Mouse (Mus musculus): ENCODE data around the gene Dhx58. TPM values are rescaled to one million over a fixed set of nuclear protein-coding genes. Genes with fewer than 3 reads are reported as not detected.

Dhx58 gene
- polyA plus RNA-seq, 1 experiment from 2014 or later = 3.3 TPM

- H3K9me3 ChIP-seq (ENCODE audit: low read length) = no peaks in the 10 kb centered on the region
- H3K4me2 ChIP-seq (replicated peaks; ENCODE audit: low read depth, low read length) = peak within 1 kb of the TSS; percentile 62
- H3K27ac ChIP-seq (ENCODE audit: low read length) = peak within 1 kb of the TSS; percentile 62
- H3K4me3 ChIP-seq (ENCODE audit: low read depth, low read length) = peak within 1 kb of the TSS; percentile 20
- H3K27me3 ChIP-seq (replicated peaks; ENCODE audit: insufficient read depth, low read length) = no peaks in the 10 kb centered on the region
- peak; percentile 47 for ATAC-seq
- peaks cover 38% of the 10 kb centered on the region for H3K36me3 ChIP-seq (ENCODE audit: insufficient read depth, low read length)
- H3K4me1 ChIP-seq (ENCODE audit: insufficient read depth, low read depth, low read length) = peaks cover 16% of the 10 kb centered on the region; the same call in 1 of the 2 replicates
- no peak within 1 kb of the TSS for H3K9ac ChIP-seq (replicated peaks; ENCODE audit: low read depth)
- DNase-seq (ENCODE audit: low spot score) = peak; percentile 64
- TF ChIP-seq CTCF (IDR thresholded peaks at IDR 0.05) = no peak
- TF ChIP-seq EP300 (IDR thresholded peaks at IDR 0.05) = no peak
- WGBS = 6% methylated on average over 38 of the region's 38 CpGs
Observed at GRCm38 (mm10) chr11:100713735-100714533, 9.9 kb upstream of the Dhx58 start, which contains the start of gene Hspb9. Hspb9 (plus strand) TSS chr11:100713850.

GRCm38 (mm10) chr11:100713174-100713573 lies 9.1 kb upstream of the Dhx58 start:
- 64% methylated on average over 4 of the region's 4 CpGs for WGBS
- TF ChIP-seq CTCF (IDR thresholded peaks at IDR 0.05) (no peak), EP300 (IDR thresholded peaks at IDR 0.05) (no peak)
- Histone ChIP-seq H3K4me1 (ENCODE audit: insufficient read depth, low read depth, low read length) (peaks cover 16% of the 10 kb centered on the region; the same call in 1 of the 2 replicates), H3K4me2 (replicated peaks; ENCODE audit: low read depth, low read length) (peak overlapping the region; percentile 62), H3K9ac (replicated peaks; ENCODE audit: low read depth) (no peak overlapping the region), H3K27me3 (replicated peaks; ENCODE audit: insufficient read depth, low read length) (no peaks in the 10 kb centered on the region), H3K4me3 (ENCODE audit: low read depth, low read length) (no peak overlapping the region; the same call in 1 of the 2 replicates), H3K36me3 (ENCODE audit: insufficient read depth, low read length) (peaks cover 32% of the 10 kb centered on the region), H3K27ac (ENCODE audit: low read length) (peak overlapping the region; percentile 62; the same call in 1 of the 2 replicates), H3K9me3 (ENCODE audit: low read length) (no peaks in the 10 kb centered on the region)
- DNase-seq (ENCODE audit: low spot score) (no peak), ATAC-seq (no peak)

- H3K9ac ChIP-seq (replicated peaks; ENCODE audit: low read depth) = peak within 1 kb of the TSS; percentile 64
- peaks cover 16% of the 10 kb centered on the region; the same call in 1 of the 2 replicates for H3K4me1 ChIP-seq (ENCODE audit: insufficient read depth, low read depth, low read length)
- H3K27me3 ChIP-seq (replicated peaks; ENCODE audit: insufficient read depth, low read length) = no peaks in the 10 kb centered on the region
- DNase-seq (ENCODE audit: low spot score) (peak; percentile 88), ATAC-seq (peak; percentile 90)
- peaks cover 21% of the 10 kb centered on the region; the same call in 1 of the 2 replicates for H3K36me3 ChIP-seq (ENCODE audit: insufficient read depth, low read length)
- H3K27ac ChIP-seq (ENCODE audit: low read length) = 0 out of 2 replicates have a peak within 1 kb of the TSS, but pooled peaks have one; percentile 62
- peak within 1 kb of the TSS; percentile 99 for H3K4me2 ChIP-seq (replicated peaks; ENCODE audit: low read depth, low read length)
- 3% methylated on average over 43 of the region's 48 CpGs for WGBS
- H3K9me3 ChIP-seq (ENCODE audit: low read length) = no peaks in the 10 kb centered on the region
- TF ChIP-seq CTCF (IDR thresholded peaks at IDR 0.05) (no peak), EP300 (IDR thresholded peaks at IDR 0.05) (no peak)
- H3K4me3 ChIP-seq (ENCODE audit: low read depth, low read length) = peak within 1 kb of the TSS; percentile 80
Observed at GRCm38 (mm10) chr11:100711783-100712615, 7.9 kb upstream of the Dhx58 start, which contains the start of gene Kat2a. Kat2a (minus strand) TSS chr11:100712465.

- DNase-seq (ENCODE audit: low spot score) (no peak), ATAC-seq (no peak)
- Histone ChIP-seq H3K36me3 (ENCODE audit: insufficient read depth, low read length) (peaks cover 20% of the 10 kb centered on the region), H3K27me3 (replicated peaks; ENCODE audit: insufficient read depth, low read length) (no peaks in the 10 kb centered on the region), H3K27ac (ENCODE audit: low read length) (no peak overlapping the region), H3K4me2 (replicated peaks; ENCODE audit: low read depth, low read length) (no peak overlapping the region), H3K9me3 (ENCODE audit: low read length) (no peaks in the 10 kb centered on the region), H3K4me1 (ENCODE audit: insufficient read depth, low read depth, low read length) (peaks cover 16% of the 10 kb centered on the region; the same call in 1 of the 2 replicates), H3K4me3 (ENCODE audit: low read depth, low read length) (no peak overlapping the region), H3K9ac (replicated peaks; ENCODE audit: low read depth) (no peak overlapping the region)
- TF ChIP-seq EP300 (IDR thresholded peaks at IDR 0.05) = no peak
- no peak for TF ChIP-seq CTCF (IDR thresholded peaks at IDR 0.05)
- WGBS = 63% methylated on average over 4 of the region's 4 CpGs
Observed at GRCm38 (mm10) chr11:100710977-100711376, 6.9 kb upstream of the Dhx58 start.

GRCm38 (mm10) chr11:100710528-100710927 lies 6.5 kb upstream of the Dhx58 start:
- Histone ChIP-seq H3K4me1 (ENCODE audit: insufficient read depth, low read depth, low read length) (peaks cover 16% of the 10 kb centered on the region; the same call in 1 of the 2 replicates), H3K9me3 (ENCODE audit: low read length) (no peaks in the 10 kb centered on the region), H3K27ac (ENCODE audit: low read length) (no peak overlapping the region), H3K4me2 (replicated peaks; ENCODE audit: low read depth, low read length) (no peak overlapping the region), H3K36me3 (ENCODE audit: insufficient read depth, low read length) (peaks cover 20% of the 10 kb centered on the region), H3K4me3 (ENCODE audit: low read depth, low read length) (no peak overlapping the region), H3K27me3 (replicated peaks; ENCODE audit: insufficient read depth, low read length) (no peaks in the 10 kb centered on the region), H3K9ac (replicated peaks; ENCODE audit: low read depth) (no peak overlapping the region)
- no peak for ATAC-seq
- no peak for DNase-seq (ENCODE audit: low spot score)
- WGBS = 85% methylated on average over 15 of the region's 15 CpGs
- TF ChIP-seq EP300 (IDR thresholded peaks at IDR 0.05) (no peak), CTCF (IDR thresholded peaks at IDR 0.05) (no peak)
